Mouse (Mus musculus) cerebellum, adult 2 months (tissue): ENCODE data around the gene Mpped1.

Source experiments
- CTCF ChIP-seq: fragments of 200-500 bp; IDR thresholded peaks from 2 replicates; pipeline ENCODE4 v1.5.1; 2011; ENCODE audit warnings: low read depth, mild to moderate bottlenecking, control low read depth, low read length, moderate library complexity, borderline replicate concordance; ENCODE audit not compliant: insufficient read depth
- POLR2A ChIP-seq: fragments of 200-500 bp; IDR thresholded peaks from 2 replicates; pipeline ENCODE4 v1.6.1; 2011; ENCODE audit warnings: low read length, control low read depth, borderline replicate concordance; ENCODE audit not compliant: insufficient read depth

- TF ChIP-seq CTCF (no peak), POLR2A (no peak)
Observed at GRCm38 (mm10) chr15:83749436-83749835, 29.8 kb upstream of the Mpped1 start.
